Mouse (Mus musculus): ENCODE results near the gene Pappa2.
A peak's percentile ranks its signal among the peaks of the same experiment; 100 is the strongest.

Pappa2 gene

DNA sequence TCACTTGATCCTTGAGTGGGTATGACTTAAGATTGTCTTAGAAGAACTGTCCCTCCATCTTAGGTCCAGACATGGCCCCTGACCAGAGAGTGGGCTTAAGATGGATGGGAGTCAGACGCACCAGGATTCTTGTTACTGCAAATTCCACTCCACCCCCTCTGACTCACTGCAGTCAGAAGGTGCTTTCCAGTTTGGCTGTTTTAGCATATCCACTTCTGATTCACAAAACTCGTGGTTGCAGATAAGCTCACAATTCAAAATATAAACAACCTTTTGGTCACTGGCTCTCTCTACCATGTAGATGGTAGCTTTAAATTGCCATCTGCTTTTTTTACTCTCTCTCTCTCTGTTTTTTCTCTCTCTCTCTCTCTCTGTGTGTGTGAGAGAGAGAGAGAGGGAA, 214.4 kb downstream of the Pappa2 start:
- DNase-seq (ENCODE audit: low read depth, low spot score), result no peak

DNA sequence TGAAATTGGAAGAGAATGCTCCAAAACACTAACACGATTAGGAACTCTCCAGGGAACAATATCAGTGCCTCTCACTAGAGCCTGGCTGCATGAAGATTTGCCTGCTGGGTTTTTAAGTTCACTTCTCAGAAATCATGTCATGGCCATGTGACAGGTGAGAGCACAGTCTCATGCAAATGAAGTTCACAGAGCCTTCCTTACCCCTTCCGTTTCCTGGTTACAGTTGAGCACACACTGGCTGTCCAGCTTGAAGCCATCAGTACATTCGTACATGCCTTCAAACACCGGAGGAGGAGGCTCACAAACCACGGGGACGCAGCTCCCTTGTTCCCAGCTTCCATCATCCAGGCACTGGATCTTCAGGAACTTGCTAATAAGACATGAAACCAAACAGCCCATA, 215.6 kb downstream of the Pappa2 start:
- no peak for DNase-seq (ENCODE audit: low read depth, low spot score)

DNA sequence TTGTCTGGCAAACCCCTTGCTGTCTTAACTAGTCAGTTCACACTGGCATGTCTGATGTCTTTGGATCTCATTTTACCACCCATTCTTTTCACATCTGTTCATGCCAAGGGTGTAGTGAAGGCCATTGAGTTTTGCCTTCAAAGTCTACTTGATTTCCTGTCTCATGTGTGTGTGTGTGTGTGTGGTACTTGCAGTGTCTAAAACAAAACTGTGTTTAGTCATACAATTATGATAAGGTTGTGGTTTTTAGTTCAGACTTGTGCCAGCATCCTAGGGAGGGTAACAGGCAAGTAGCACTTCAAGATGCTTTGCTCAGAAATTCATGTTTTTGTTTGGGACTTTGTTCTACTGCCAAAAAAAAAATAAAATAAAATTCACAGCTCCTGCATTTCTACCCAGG, 216.1 kb downstream of the Pappa2 start:
- DNase-seq (ENCODE audit: low read depth, low spot score), result no peak

DNA sequence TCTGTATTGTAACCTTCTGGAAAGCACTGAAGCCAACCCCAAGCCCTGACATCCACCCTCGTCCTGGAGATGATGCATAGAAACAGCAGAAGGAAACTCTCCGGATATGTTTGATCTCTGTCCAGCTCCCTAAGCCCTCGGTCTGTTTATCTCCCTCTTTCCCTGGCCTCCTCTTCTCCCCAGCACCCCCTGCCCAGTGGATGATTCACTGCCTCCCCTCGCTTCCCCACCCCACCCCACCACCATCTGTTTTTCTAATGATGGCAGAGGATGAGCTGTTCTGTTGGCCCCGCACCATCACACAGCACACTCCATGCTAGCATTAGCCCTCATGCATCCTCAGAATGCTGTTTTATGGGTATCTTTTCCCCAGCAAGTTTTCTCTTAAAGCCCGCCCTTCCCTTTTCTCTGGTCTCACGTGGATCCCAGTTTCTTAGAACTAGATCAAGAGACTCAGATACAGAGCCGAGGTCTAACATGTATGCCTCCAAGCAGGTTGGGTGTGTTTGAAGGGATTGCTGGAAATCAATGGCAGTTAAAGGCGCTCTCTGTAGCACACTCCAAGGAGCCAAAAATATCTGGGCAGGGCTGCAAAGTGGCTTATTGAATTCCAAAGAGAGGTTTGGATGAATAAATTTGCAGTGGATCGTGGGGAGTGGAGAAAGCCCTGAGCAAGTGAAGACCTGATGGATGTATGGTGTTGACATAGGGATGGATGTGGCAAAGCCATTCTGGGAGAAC, 231.8 kb downstream of the Pappa2 start:
- DNase-seq (ENCODE audit: low read depth, low spot score), result no peak

DNA sequence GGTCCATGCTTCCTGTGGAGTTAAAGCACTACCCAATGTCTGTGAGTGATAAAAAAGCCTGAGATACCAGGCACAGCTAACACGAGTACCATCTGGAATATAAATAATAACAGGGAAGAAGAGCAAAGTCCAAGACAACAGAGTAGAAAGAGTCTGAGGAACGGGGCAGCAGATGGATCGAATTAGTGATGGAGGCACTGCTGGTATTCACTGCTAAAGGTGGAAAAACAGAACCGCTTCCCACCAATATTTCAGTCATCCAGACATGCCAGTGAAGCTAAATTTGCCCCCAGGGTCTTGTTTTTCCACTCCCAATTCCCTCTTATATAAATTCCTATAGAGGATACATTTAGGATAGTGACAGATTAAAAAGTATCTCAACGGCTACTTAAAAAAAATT, 238.8 kb downstream of the Pappa2 start:
- DNase-seq (ENCODE audit: low read depth, low spot score), result no peak

DNA sequence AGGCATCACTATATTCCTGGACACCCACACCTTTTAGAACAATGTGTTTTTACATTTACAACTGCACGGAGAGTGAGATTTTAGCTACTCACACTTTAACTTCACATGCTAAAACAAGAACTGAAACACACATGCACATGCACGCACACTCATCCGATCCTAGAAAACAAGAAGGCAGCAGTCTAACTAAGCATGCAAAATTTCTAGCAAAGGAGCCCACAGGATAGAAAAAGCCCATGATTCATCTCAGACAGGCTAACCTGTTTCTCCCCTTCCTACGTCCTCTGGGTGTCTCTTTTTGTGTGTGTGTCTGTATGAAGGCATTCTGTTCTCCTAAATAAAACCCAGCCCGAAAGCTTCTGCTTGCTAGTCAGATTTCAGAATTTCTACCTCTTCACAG, 239.3 kb downstream of the Pappa2 start:
- DNase-seq (ENCODE audit: low read depth, low spot score), result no peak

DNA sequence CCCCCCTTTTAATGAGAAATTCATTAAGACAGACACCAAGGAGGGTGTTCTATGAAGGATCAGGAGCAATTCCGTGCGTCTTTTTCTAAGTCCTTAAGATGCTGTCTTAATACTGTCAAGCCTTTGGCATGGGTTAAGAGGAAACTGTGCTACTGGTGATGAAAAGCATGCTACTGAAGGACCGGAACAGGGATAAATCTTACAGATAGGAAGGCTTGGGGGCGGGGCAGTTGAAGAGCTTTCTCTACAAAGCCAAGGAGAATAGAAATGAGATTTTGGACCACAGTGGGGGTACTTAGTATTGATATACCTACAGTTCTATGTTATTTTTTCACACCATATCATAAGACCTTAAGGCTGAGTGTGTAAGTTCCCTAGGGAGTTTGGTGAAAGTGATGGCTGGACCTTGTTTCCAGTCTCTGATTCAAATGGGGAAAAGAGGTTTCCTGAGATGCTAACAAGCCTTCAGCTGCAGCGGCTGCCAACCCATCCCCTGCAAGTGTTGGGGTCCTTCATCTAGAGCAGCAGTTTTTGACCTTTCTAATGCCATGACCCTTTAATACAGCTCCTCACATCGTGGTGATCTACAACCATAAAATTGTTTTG, 240.0 kb downstream of the Pappa2 start:
- no peak for DNase-seq (ENCODE audit: low read depth, low spot score)

DNA sequence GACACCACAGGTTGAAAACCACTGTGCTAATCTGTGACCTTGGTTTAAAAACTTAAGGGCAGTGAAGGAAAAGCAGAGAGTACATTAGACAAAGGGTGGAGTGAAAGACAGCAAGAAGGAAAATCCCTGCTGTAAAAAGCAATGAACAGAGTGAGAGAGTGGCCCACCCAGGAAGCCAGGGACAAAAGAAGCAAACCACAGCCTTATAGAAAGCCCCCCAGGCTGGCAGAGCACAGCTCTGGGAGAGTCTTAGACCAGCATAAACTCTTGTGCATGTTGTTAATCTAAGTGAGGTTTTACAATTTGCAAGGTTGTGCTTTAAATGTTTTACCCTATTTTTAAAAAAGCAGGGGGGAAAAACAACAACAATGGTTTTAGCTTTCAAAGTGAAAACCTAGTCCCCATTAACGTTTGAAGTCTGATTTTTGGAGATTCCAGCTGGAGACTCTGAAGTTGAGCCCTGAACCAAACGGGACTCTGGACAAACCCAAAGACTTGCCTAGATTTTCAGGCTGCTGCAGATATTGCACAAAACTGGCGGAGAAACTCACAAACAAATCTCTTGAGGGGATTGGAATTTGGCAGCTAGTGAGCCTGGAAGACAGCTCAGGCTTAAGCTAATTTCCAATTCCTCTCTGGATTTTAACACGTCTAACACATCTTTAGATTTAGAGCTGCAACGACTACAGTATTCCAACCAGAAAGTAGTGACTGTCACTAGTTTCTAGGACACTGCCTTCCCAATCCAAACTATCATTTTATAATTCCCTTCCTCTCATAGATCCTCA, 241.0 kb downstream of the Pappa2 start:
- DNase-seq (ENCODE audit: low read depth, low spot score), result no peak

DNA sequence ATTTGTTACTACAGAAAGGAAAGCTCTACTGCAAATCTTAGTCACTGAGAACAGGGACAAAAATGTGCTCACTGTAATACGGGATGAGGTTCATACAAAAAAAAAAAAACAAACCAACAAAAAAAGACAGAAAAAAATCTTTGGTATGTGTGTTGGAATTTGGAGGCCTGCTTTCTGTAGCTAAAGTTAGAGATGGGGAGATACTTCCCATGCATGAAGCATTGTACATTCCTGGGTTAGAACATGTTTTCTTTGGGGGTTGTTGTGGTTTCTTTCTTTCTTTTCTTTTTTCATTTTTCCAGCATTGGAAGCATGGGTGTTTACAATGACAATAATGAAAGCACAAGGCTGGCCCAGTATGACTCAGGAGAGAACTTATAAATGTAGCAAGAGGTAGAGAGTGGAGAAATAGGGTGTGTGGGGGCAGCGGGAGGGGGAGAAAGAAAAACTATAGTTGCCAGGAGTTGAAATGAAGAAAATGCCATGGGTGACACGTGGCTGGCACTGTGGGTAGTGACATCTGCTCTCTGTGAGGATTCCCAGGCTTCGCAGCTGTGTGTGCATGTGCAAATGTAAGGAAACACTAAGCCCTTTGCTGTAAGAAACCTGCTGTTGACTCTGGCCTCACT, 247.3 kb downstream of the Pappa2 start:
- DNase-seq (ENCODE audit: low read depth, low spot score), result no peak

DNA sequence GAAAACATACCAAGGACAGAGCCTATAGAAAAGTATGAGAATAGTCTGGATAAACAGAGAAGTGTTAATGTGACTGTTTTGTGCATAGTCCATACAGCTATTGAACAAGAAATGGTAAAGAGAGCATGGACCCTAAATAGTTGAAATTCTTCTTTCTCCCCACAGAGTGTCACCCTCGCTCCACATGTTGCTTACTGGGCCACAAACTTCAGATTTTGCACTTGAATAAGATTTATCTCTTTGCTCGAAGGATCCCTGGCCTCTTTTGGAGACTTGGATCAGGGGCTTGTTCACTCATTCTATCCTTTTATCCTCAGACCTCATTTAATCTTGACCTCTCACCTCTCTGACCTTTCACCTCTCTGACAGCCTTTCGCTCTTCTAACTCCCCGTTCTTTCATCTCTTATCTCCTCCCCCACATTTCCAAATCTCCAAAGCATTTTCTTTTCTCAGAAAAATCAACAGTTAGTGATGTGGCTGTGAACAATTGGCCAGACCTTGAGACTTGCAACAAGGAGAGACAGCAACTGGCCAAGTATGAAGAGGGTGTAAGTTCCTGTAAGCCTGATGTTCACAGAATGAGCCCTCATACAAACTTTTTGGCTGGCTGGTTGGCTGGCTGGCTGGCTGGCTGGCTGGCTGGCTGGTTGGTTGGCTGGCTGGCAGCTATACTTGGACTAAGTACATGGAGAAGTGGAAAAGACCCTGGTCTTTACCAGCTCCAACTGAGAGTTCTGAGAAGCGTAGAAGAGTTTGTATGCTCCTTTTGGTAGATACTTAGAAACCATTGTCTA, 266.8 kb downstream of the Pappa2 start:
- DNase-seq (ENCODE audit: low read depth, low spot score), result peak; percentile 19

DNA sequence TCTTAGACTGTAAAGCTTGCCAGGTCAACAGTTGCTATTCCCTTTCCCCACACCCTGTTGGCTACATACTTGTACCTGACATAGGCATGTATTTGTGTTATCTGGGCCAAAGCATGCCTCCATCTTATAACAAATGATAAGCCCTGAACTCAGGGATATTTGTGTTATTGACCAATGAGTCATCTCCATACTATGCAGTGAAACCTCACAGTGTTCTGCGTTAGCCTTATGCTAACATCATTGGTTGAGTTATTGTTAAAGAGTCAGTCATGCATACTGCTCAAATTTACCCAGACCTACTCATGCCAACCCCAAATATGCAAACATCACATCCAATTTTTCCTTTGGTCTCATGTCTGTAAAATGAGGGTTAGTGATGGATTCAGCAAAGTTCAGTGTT, 279.0 kb downstream of the Pappa2 start:
- no peak for DNase-seq (ENCODE audit: low read depth, low spot score)

DNA sequence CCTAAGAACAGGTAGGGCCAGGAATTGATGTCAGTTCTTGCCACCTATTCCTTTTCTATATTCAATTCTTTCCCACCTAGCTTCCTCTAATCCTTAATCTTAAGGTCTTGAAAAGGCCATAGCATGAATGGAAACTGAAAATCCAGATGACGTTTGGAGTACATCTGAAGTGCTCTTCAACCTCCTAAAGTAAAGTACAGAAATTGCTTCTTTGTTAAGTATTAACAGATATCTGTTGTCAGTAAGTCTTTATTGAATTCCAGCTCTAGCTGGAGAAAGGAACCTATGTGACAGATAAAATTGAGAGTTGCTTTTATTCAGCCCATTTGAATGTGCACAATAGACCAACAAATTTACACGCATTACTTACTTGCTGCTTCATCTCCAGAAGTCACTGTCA, 280.1 kb downstream of the Pappa2 start:
- no peak for DNase-seq (ENCODE audit: low read depth, low spot score)

DNA sequence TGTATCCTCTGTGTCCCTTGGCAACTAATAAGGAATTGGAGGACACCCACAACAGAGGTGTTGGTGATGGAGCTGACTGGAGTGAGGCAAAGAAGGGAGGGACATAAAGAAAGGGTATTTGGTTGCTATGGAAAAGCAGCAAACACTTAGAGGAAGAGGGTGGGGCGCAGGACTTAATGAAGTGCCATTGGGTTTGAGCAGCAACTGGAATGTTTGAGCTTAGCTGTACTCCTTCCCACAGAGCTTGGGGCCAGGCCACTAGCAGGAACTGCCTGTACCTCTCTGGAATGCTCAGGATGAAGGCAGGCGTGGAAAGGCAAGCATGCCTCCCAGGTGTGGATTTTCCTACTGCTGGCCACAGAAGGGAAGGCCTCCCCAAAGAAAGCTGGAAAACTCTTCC, 281.0 kb downstream of the Pappa2 start:
- no peak for DNase-seq (ENCODE audit: low read depth, low spot score)

DNA sequence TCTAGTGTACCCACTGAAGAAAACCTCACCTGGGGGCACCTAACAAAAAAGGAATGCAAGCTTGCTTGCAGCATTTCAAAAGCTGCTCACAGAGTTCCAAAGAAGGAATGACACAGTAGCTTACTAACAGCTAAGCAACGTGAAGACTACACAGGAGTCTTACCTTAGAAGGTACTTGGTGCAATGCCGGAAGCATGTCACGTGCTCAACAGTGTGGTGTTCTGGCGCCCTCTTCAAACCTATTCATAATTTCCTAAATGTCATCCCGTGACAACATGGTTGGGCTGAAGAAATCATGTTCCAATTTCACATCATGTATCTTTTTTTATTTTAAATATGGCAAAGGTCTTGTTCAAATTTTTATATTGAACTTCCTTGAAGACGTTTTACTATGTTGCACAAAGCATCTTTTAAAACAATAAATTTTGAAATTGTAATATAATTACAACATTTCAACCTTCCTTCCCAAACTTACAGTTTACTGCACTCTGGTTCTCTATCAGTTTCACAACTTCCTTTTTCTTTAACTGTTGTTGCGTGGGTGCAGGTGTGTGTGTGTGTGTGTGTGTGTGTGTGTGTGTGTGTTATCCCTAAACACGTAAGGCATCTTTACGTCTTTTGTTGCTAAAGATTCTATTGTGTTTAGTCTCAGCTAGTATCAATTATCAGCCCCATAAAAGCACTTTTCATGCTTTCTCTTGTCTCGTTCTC, 282.3 kb downstream of the Pappa2 start:
- DNase-seq (ENCODE audit: low read depth, low spot score), result no peak

DNA sequence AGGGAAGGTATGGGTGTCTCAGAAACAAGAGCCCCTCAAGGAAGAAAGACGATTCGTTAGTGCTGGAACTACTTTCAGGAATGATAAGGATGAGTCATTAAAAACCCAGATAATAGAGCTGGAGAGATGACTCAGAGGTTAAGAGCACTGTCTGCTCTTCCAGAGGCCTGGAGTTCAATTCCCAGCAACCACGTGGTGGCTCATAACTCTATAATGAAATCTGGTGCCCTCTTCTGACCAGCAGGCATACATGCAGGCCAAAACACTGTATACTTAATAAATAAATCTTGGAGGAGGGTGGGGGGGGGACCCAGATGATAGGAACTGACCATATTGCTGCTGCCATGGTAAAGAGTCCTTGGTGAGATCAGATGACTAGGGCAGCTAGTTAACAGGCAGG, 282.9 kb downstream of the Pappa2 start:
- peak; percentile 22 for DNase-seq (ENCODE audit: low read depth, low spot score)

DNA sequence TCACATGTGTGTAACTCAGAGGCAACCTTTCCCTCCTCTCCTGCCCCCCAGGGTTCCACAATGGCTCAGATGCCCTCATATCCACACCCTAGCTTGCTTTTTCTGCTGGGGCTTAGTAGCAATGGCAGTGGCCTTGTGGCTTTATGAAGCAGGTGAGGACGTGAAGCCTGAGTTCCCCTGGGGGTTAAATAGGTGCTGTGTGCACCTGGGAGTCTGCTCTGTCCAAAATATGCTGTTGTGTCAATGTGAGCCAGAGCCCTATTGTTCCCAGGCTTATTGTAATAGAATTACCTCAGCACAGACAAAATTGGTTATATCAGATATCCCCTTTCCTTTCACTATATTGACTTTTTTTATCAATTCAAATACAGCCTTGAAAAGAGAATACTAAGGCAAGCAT, 292.6 kb downstream of the Pappa2 start:
- DNase-seq (ENCODE audit: low read depth, low spot score), result no peak

DNA sequence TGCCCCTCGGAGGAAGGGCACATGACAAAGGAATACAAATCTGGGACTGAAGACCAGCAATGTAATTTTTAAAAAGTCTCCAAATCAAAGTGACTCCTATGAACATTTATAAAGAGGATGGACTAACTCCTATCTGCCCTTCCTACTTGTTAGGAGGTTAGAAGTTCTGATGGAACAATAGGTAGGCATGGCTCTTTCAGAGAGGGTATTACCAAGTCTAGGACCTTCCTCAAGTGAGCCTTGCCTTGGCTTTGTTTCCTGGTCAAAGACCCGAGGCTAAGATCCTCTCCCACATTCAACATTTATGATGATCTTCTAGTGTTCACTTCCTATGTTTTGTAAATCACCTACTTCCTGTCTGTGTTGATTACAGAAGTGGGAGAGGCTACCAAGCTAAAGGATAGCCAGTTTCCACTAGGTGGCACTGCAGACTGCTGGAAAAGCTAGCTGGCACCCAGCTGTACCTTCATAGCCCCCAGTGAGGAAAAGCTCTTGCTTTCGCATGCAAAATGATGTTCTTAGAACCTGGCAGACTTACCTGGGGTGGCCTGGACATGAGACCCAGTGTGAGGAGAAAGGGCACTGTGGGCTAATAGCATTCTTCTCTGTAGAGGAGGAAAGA, 310.2 kb downstream of the Pappa2 start:
- DNase-seq (ENCODE audit: low read depth, low spot score), result peak; percentile 71

DNA sequence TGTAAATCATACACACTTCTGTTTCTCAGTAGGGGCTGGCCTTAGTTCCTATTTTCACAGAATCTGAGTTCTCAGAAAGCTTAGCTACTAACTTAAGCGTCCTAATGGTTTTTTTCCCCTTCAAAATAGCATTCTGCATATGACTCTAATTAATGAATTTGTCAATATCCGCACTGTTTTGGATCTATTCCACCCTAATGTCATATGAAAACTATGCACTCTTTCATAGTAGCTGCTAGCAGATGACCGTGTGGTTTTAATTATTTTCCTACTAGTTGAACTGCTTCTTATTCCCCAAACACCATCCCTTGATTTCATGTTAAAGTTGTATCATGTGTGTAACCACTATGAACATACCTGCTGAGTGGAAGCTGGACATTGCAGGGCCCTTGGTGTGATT, 314.3 kb downstream of the Pappa2 start:
- DNase-seq (ENCODE audit: low read depth, low spot score), result no peak
